Mouse (Mus musculus) left cerebral cortex, adult 8-10 months (tissue): ENCODE data around the gene Zfp704. TPM values are rescaled to one million over a fixed set of nuclear protein-coding genes. Genes with fewer than 3 reads are reported as not detected.
A peak's percentile ranks its signal among the peaks of the same experiment; 100 is the strongest.

ENCODE experiments used
- DNase-seq, 2 experiments: peaks; one replicate each; pipeline ENCODE4 v3.0.0; 2022; ENCODE audit warnings: low spot score in 2 of 2
- total RNA-seq, 4 experiments: library from RNA; stranded (reverse); gene quantifications; 2 replicates each; pipeline ENCODE4 v1.2.4; 2022

The Zfp704 gene
- total RNA-seq, 4 experiments from 2014 or later: 26.7 to 38.5 (median 30.3) TPM

DNA sequence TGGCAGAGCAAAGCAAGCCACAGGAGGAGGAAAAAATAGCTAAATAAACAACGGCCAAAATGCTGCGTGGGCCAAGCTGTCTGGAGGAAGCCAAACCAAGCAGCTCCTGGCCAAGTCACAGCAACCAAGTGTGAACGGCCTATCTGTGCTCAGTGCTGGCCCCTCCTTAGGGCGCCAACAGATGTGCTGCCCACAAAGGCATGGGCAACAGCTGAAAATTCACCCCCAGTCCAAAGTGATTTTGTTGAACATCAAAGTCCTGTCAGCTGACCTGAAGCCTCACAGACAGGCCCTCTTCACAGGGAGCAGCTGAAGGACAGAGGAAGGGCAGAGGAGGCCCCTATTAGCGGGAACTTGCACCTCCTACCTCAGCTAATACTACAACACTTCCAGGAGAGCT is 148.2 kb downstream of the Zfp704 start:
- DNase-seq: no peak

GRCm38 (mm10) chr3:9460284-9460683 is 149.6 kb downstream of the Zfp704 start:
- DNase-seq: no peak

DNA sequence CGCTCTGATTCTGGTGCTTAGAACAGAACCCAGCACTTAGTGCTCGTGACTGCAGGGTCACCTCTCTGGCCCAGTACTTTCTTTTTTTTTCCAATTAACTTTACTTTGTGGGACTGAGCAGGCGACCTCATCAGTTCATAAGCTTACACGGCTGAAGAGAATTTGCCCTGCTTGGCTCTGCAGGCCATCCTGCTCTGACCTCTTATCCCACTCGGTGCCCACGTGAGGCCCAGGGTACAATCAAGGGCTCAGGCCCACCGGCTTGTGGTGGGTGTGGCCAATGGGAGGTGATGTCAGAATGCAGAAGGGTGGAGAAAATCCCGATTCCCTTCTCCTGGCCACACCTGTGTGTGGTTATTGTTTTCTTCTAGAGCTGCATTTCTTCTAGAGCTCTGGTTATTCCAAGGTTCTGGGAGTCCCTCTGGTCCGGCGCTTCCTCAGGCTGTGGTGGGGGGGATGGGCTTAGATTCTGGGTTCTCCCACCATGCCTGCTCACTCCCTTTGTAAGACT is 153.4 kb downstream of the Zfp704 start:
- DNase-seq: no peak

GRCm38 (mm10) chr3:9455351-9455750 is 154.5 kb downstream of the Zfp704 start:
- DNase-seq: no peak

GRCm38 (mm10) chr3:9454556-9455330 is 155.1 kb downstream of the Zfp704 start:
- peak in 1 of 2 experiments; percentile 48 for DNase-seq

- DNase-seq: no peak
Measured at GRCm38 (mm10) chr3:9450521-9450920, 159.4 kb downstream of the Zfp704 start.

GRCm38 (mm10) chr3:9449261-9450007 is 160.5 kb downstream of the Zfp704 start:
- DNase-seq: no peak

DNA sequence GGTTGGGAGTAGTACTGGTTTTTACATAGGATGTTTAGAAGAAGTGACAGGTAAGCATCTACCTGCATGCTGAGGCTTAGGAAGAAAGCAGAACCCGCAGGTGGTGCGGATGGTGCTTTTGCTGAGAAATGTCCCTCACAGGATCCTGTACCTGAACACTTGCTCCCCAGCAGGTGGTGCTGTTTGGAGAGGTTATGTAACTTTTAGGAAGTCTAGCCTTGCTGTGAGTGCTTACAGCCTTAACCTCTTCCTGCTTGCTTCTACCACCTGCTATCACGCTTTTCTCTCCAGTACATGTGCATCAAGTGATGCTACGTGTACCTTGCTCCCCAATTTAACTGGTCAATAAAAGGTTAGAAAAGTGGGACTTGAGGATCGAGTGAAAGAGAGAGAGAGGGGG is 161.3 kb downstream of the Zfp704 start:
- no peak for DNase-seq

- no peak for DNase-seq
Measured at GRCm38 (mm10) chr3:9444558-9444957, 165.3 kb downstream of the Zfp704 start.

DNA sequence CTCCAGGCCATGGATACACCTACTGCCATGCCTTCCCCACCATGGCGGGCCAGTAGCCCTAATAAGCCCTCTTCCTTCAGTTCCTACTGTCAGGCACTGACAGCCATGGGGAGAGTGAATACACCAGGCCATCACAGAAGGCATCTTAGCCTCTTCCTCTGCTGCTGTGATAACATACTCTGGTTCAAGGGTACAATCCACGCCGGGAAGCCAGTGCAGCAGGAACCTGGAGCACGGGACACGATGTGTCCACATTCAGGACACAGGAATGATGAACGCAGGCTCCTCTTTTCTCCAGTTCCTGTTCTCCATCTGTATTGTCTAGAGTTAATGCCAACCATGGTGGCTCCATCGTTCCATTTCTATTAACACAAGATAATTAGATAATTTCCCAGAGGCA is 165.9 kb downstream of the Zfp704 start:
- DNase-seq: no peak

DNA sequence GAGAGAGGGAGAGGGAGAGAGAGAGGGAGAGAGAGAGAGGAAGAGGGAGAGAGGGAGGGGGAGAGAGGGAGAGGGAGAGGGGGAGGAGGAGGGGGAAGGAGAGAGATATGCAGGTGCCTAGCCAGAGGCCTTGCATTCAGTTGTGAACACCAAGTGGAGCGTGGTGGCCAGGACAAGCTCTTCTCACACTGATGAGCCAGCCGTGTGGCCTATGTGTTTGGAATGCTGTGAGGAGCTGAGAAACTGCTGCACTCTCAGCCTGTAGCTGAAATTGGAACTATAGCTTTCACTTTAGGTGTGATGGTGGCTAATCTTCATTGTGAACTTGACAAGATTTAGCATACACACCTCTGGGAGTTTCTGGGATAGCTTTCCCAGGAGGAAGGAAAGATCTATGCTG is 166.4 kb downstream of the Zfp704 start:
- no peak for DNase-seq

DNA sequence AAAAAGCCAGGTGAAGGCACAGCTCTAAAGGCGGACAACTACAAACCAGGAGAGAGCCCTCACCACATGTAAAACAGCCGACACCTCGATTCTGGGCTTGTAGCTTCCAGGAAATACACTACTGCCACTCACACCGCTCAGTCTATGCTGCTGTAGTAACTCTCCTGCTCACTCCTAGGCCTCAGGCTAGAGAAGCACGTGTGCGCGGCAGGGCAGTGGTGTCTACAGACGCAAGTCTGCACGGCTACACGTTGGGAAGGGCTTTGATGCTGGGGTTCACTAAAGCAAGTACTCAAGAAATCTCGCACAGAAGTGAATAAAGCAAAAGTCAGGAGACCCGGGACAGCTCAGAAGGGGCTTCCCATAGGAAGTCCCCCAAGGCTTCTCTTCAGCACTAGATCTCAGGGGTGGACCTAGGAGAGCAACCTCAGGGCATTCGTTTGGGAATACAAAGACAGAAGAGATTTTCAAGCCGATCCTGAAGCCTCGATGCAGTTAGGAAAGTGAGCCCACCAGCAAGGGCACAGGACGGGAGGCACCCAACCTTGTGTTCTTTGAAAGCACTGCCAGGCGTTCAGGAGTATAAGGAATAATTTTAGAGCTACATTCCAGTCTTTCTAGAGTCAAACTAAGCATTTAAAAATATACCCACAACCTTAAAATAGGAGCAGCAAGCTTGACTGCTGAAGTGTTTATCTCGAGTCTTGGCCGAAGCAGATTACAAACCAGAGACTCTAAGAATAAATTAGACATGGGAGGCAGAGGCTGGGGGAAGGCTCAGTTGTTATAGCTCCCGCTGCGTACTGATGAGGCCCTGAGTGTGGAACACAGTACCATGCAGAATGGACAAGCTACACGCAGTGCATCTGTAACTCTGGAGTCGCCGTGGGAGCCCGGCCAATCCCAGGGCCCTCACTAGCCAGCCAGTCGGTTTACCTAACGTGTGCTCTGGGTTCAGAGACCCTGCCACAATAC is 168.0 kb downstream of the Zfp704 start:
- no peak for DNase-seq

- no peak for DNase-seq
Measured at GRCm38 (mm10) chr3:9440466-9440865, 169.4 kb downstream of the Zfp704 start.

- DNase-seq: no peak
Measured at GRCm38 (mm10) chr3:9439619-9440286, 170.1 kb downstream of the Zfp704 start.

DNA sequence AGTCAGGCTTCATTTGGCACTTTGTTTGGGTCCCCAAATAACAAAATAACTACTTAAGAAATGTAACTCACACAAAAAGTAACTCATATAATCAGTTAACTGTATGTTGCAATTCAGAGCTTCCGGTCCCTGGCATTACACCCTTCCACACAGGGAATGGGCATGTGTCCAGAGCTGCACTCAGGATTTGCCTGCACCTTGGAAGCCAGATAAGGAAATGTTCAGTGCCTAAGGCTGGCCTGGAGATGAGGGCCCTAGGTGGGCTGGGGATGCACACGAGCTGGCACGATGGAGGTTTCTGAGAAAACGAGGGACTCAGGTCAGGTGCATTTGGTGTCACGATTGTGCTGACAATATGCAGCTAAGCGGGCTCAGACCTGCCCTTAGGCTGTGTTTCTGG is 173.6 kb downstream of the Zfp704 start:
- no peak for DNase-seq

GRCm38 (mm10) chr3:9434394-9435175 is 175.3 kb downstream of the Zfp704 start:
- DNase-seq: no peak

DNA sequence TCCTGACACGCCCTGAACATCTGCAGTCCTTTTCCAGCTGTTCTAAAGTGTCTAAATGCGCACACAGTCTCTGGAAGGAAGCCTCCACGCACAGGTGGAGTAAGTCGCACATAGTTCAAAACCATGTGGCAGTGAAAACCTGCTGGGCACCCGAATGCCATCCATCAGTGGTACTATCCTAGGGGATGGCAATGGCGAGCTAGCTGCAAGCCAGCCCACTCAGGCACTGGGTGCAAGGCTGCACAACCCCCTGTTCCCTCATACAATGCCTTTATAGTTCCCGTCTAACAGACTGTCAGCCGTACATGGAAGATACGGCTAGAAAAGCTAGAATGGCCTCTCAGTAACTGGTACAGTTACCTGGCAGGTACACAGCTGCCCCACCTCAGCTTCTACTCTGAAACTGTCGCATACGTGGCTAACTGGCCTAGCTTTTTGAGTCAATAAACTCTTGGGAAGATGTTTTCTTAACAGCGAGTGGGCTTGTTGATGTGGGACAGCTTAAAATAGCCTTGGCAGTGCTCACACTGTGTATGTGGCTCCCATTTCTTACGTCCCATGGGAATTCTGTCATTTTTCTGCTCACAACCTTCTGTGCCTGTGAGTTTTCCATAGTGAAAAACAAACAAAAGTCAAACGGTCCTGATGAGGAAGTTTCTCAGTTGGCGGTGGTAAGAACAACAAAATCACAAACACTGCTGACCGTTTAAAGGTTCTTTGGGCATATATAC is 176.9 kb downstream of the Zfp704 start:
- no peak for DNase-seq

GRCm38 (mm10) chr3:9432226-9432625 is 177.7 kb downstream of the Zfp704 start:
- no peak for DNase-seq

DNA sequence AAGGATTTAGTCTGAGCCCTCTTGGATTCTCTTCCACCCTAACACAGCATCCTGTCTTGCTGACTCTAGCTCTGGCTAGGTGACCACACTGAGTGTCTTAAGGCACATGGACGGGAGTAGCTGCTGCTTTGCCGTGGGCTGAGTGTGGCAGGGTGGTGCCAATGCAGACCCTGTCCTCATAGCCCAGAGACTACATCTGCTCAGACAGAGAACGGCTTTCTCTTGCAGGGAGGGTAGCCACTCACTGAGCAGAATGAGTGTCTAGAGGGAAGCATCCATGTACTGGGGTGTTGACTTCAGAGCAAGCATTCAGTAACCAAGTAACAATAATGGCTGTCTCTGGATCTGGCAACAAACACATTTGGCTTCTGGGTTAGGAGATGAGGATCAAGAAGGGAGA is 179.9 kb downstream of the Zfp704 start:
- no peak for DNase-seq
